Mouse (Mus musculus) gastrocnemius, postnatal 10 days (tissue): ENCODE results near the gene Upp2. TPM values are rescaled to one million over a fixed set of nuclear protein-coding genes. Genes with fewer than 3 reads are reported as not detected.

ENCODE experiments used
- total RNA-seq, 2 experiments: library from RNA; stranded (reverse); gene quantifications; 2 replicates each; pipeline ENCODE4 v1.2.3; 2021

Gene Upp2
- total RNA-seq, 2 experiments from 2014 or later, result 1.8 to 3.3 TPM

Other genes starting within 250 kb of the Upp2 start
- under 1 TPM; 0.54 to 0.70 TPM for gene Acvr1c, start 209.4 kb upstream of the Upp2 start, total RNA-seq
- not detected for gene Gm17409, start 97.2 kb upstream of the Upp2 start, total RNA-seq
- 10 to 100 TPM; 23.6 to 31.1 TPM for gene Acvr1, start 141 bp upstream of the Upp2 start, total RNA-seq